Mouse (Mus musculus) lung, postnatal 0 days (tissue): ENCODE measurements around the gene Shroom3.

Source experiments
- CTCF ChIP-seq: IDR thresholded peaks from 2 replicates; pipeline ENCODE4 v1.5.1; 2016; ENCODE audit warnings: antibody characterized with exemption, mild to moderate bottlenecking
- EP300 ChIP-seq: IDR thresholded peaks from 2 replicates; pipeline ENCODE4 v1.6.1; 2016; ENCODE audit warnings: antibody characterized with exemption, mild to moderate bottlenecking, control low read depth

GRCm38 (mm10) chr5:92980862-92981261 is 297.6 kb downstream of the Shroom3 start:
- no peak for TF ChIP-seq CTCF
- TF ChIP-seq EP300, result peak; percentile 34; the same call in 1 of the 2 replicates
